ENCODE assay signal across 17 mouse cellular contexts in genomic region chr2:130047923-130048440, GRCm38 (mm10). TPM values are rescaled to one million over a fixed set of nuclear protein-coding genes. Genes with fewer than 3 reads are reported as not detected.
DNase-seq lines count a peak whose midpoint lies in the region; ATAC-seq and TF ChIP-seq lines count a peak whose summit lies in the region.
"Had no signal": no experiment of that assay in that cellular context is flagged by ENCODE, and none has a peak within 500 bp of the region (broad histone marks: within the 10 kb centered on the region; RNA-seq: fewer than 3 reads in every experiment).

No protein-coding gene starts in this region.

- no peak overlapping the region for H3K4me2 ChIP-seq in intestine, postnatal 0 days (replicated peaks; ENCODE audit: low read depth)
- no peak overlapping the region for H3K4me2 ChIP-seq in intestine, embryonic 16.5 days (ENCODE audit: low read depth, low read length)
- H3K4me2 ChIP-seq: hindbrain, embryonic 12.5 days; limb, embryonic 13.5 days; midbrain, embryonic 12.5 days had no signal

- no peak for TF ChIP-seq POLR2A in ES-Bruce4 (IDR thresholded peaks at IDR 0.05; ENCODE audit: insufficient read depth, low read length)

- H3K9me3 ChIP-seq in intestine, postnatal 0 days (ENCODE audit: control insufficient read depth): no peaks in the 10 kb centered on the region
- no peaks in the 10 kb centered on the region for H3K9me3 ChIP-seq in intestine, embryonic 16.5 days (ENCODE audit: control insufficient read depth, low read length)
- no peaks in the 10 kb centered on the region for H3K9me3 ChIP-seq in ES-Bruce4 (replicated peaks; ENCODE audit: control insufficient read depth, insufficient read depth, low read length, poor library complexity, severe bottlenecking)
- H3K9me3 ChIP-seq: hindbrain, embryonic 12.5 days; limb, embryonic 13.5 days; midbrain, embryonic 12.5 days had no signal

- no peak for TF ChIP-seq EP300 in ES-Bruce4 (IDR thresholded peaks at IDR 0.05; ENCODE audit: insufficient read depth, low read depth, low read length)

- no peak overlapping the region for H3K4me3 ChIP-seq in intestine, postnatal 0 days (ENCODE audit: low read depth, low read length)
- no peak overlapping the region for H3K4me3 ChIP-seq in intestine, embryonic 16.5 days (ENCODE audit: low read length)
- no peak overlapping the region for H3K4me3 ChIP-seq in ES-Bruce4 (ENCODE audit: low read depth, low read length)
- H3K4me3 ChIP-seq: hindbrain, embryonic 12.5 days; limb, embryonic 13.5 days; midbrain, embryonic 12.5 days had no signal

- WGBS in intestine, postnatal 0 days: 73% methylated on average over 13 of the region's 13 CpGs
- 70% methylated on average over 13 of the region's 13 CpGs for WGBS in intestine, embryonic 16.5 days

- H3K4me1 ChIP-seq in intestine, postnatal 0 days (replicated peaks; ENCODE audit: control insufficient read depth, insufficient read depth, low read length): no peaks in the 10 kb centered on the region
- no peaks in the 10 kb centered on the region for H3K4me1 ChIP-seq in intestine, embryonic 16.5 days (ENCODE audit: control insufficient read depth, insufficient read depth, low read length)
- no peaks in the 10 kb centered on the region for H3K4me1 ChIP-seq in ES-Bruce4 (ENCODE audit: control insufficient read depth, insufficient read depth, low read length)
- H3K4me1 ChIP-seq: hindbrain, embryonic 12.5 days; limb, embryonic 13.5 days; midbrain, embryonic 12.5 days had no signal

- no peak overlapping the region for H3K27ac ChIP-seq in intestine, postnatal 0 days (ENCODE audit: low read depth, low read length)
- H3K27ac ChIP-seq in intestine, embryonic 16.5 days (ENCODE audit: low read length): no peak overlapping the region
- no peak overlapping the region for H3K27ac ChIP-seq in ES-Bruce4 (ENCODE audit: insufficient read depth, low read length)
- H3K27ac ChIP-seq: hindbrain, embryonic 12.5 days; limb, embryonic 13.5 days; midbrain, embryonic 12.5 days had no signal

- no peak for ATAC-seq in intestine, postnatal 0 days
- ATAC-seq in intestine, embryonic 16.5 days: no peak
- ATAC-seq in erythroblast, adult 5-6 weeks (replicated peaks; ENCODE audit: low FRiP score, poor library complexity, severe bottlenecking): no peak
- ATAC-seq: forebrain, embryonic 16.5 days had no signal

- no peaks in the 10 kb centered on the region for H3K36me3 ChIP-seq in intestine, postnatal 0 days (ENCODE audit: control insufficient read depth, insufficient read depth)
- no peaks in the 10 kb centered on the region for H3K36me3 ChIP-seq in intestine, embryonic 16.5 days (ENCODE audit: control insufficient read depth, insufficient read depth, low read length)
- no peaks in the 10 kb centered on the region for H3K36me3 ChIP-seq in ES-Bruce4 (ENCODE audit: control insufficient read depth, insufficient read depth, low read length, poor library complexity, severe bottlenecking)
- H3K36me3 ChIP-seq: hindbrain, embryonic 12.5 days; limb, embryonic 13.5 days; midbrain, embryonic 12.5 days had no signal

- H3K27me3 ChIP-seq in intestine, postnatal 0 days (replicated peaks; ENCODE audit: control insufficient read depth, insufficient read depth, low read length): no peaks in the 10 kb centered on the region
- H3K27me3 ChIP-seq in intestine, embryonic 16.5 days (replicated peaks; ENCODE audit: control insufficient read depth, insufficient read depth, low read length): no peaks in the 10 kb centered on the region
- H3K27me3 ChIP-seq in ES-Bruce4 (ENCODE audit: control insufficient read depth, insufficient read depth, low read length, poor library complexity, severe bottlenecking): no peaks in the 10 kb centered on the region
- H3K27me3 ChIP-seq: hindbrain, embryonic 12.5 days; limb, embryonic 13.5 days; midbrain, embryonic 12.5 days had no signal

- TF ChIP-seq CTCF in intestine, postnatal 0 days (IDR thresholded peaks at IDR 0.05; ENCODE audit: low read depth): peak; percentile 42
- TF ChIP-seq CTCF in ES-Bruce4 (IDR thresholded peaks at IDR 0.05; ENCODE audit: low read depth, low read length): peak; percentile 63

- peak; percentile 22 for DNase-seq in A20 (ENCODE audit: low read depth, low spot score)
- DNase-seq in embryo, embryonic 10 days (ENCODE audit: low spot score): peak; percentile 40
- no peak for DNase-seq in spleen, postnatal 14 days (ENCODE audit: low spot score in 2 of 2)
- DNase-seq: cerebellum, adult 9-10 months; gastrocnemius, postnatal 36 days; kidney, postnatal 10 days; lung, postnatal 14 days had no signal

- H3K9ac ChIP-seq in intestine, postnatal 0 days (ENCODE audit: low read depth, low read length): no peak overlapping the region
- H3K9ac ChIP-seq in intestine, embryonic 16.5 days (ENCODE audit: low read depth, low read length): no peak overlapping the region
- H3K9ac ChIP-seq in ES-Bruce4 (ENCODE audit: low read depth, poor library complexity, severe bottlenecking): no peak overlapping the region
- H3K9ac ChIP-seq: hindbrain, embryonic 12.5 days; limb, embryonic 13.5 days; midbrain, embryonic 12.5 days had no signal

RNA-seq across cellular contexts. Expression of gene Tgm3, which starts 35.8 kb away (rescaled TPM):
- 0.09 TPM in 1 of 2 replicates, not detected in the other for polyA plus RNA-seq in intestine, postnatal 0 days (2015; fragmentation: Nextera tagmentation; extraction: Ambion mirVana)
- polyA plus RNA-seq in intestine, embryonic 16.5 days (2015; fragmentation: Nextera tagmentation; extraction: Ambion mirVana): 0.09 and 0.24 TPM in 2 replicates
- polyA plus RNA-seq in ES-Bruce4 (2011; ENCODE audit: insufficient read depth, insufficient read length, low read depth, missing spikeins): 0.21 and 0.33 TPM in 2 replicates
- total RNA-seq in erythroblast, adult 5-6 weeks (2015; ENCODE audit: low replicate concordance): 0.63 and 2.3 TPM in 2 replicates
- 0.28 TPM in 1 of 2 replicates, not detected in the other for total RNA-seq in erythroblast, adult 5-6 weeks (2017; ENCODE audit: low replicate concordance)
- total RNA-seq: gastrocnemius, postnatal 36 days had no signal
- polyA plus RNA-seq: heart, embryonic 14.5 days; hindbrain, embryonic 12.5 days; small intestine, adult 2 months had no signal

Comparison
In these comparisons a context has a peak if more than half of its experiments do, and no peak if none do; other contexts are left out.
1. DNase-seq: peak in A20 (single experiment) and embryo, embryonic 10 days (single experiment); none in spleen, postnatal 14 days (0 of 2).